Comparison of ENCODE assay signal across 27 mouse cellular contexts in genomic region chr1:38012509-38012908, GRCm38 (mm10). TPM values are rescaled to one million over a fixed set of nuclear protein-coding genes. Genes with fewer than 3 reads are reported as not detected.
DNase-seq lines count a peak whose midpoint lies in the region; ATAC-seq and TF ChIP-seq lines count a peak whose summit lies in the region.
"Had no signal": no experiment of that assay in that cellular context is flagged by ENCODE, and none has a peak within 500 bp of the region (broad histone marks: within the 10 kb centered on the region; RNA-seq: fewer than 3 reads in every experiment).

No protein-coding gene starts in this region.

- H3K9ac ChIP-seq in liver, embryonic 14.5 days (replicated peaks): peak overlapping the region; percentile 60
- H3K9ac ChIP-seq: forebrain, embryonic 15.5 days; heart, embryonic 15.5 days; hindbrain, embryonic 15.5 days; intestine, embryonic 15.5 days; limb, embryonic 13.5 days; lung, embryonic 15.5 days; midbrain, embryonic 12.5 days; neural tube, embryonic 13.5 days had no signal

- peak; percentile 58 for DNase-seq in 3T3-L1 (ENCODE audit: low read depth, low spot score)
- DNase-seq in 416B (ENCODE audit: low read depth): peak; percentile 54
- peak; percentile 58 for DNase-seq in c-Kit-negative CD71-positive TER-119-positive erythroid progenitor cells, embryonic 14.5 days (ENCODE audit: low read depth, low spot score)
- peak in 2 of 3 experiments; percentile 53 to 56 for DNase-seq in liver, embryonic 14.5 days (ENCODE audit: low read depth in 3 of 3, low spot score in 3 of 3)
- no peak for DNase-seq in layer of hippocampus, postnatal 10 days (ENCODE audit: low spot score in 2 of 2)
- no peak for DNase-seq in thymus, postnatal 25 days
- DNase-seq in spleen, postnatal 36 days (ENCODE audit: low spot score in 2 of 2): no peak
- DNase-seq: adrenal gland, adult 2 months; cerebellum, adult 11-12 months; cerebellum, postnatal 36 days; gastrocnemius, postnatal 36 days; heart, postnatal 4 days; kidney, adult 9 months; kidney, postnatal 4 days; thymus, postnatal 4 days had no signal

- no peaks in the 10 kb centered on the region for H3K27me3 ChIP-seq in liver, embryonic 14.5 days (ENCODE audit: control insufficient read depth, insufficient read depth, low read length)
- H3K27me3 ChIP-seq: forebrain, embryonic 15.5 days; heart, embryonic 15.5 days; hindbrain, embryonic 15.5 days; intestine, embryonic 15.5 days; limb, embryonic 13.5 days; lung, embryonic 15.5 days; midbrain, embryonic 12.5 days; neural tube, embryonic 13.5 days had no signal

- no peak for TF ChIP-seq CTCF in liver, embryonic 14.5 days (IDR thresholded peaks at IDR 0.05; ENCODE audit: low read depth)

- peak overlapping the region; percentile 20 to 36 for H3K4me3 ChIP-seq in liver, embryonic 14.5 days (ENCODE audit: insufficient read depth in 1 of 2, low read depth in 2 of 2, low read length in 2 of 2)
- H3K4me3 ChIP-seq: forebrain, embryonic 15.5 days; heart, embryonic 15.5 days; hindbrain, embryonic 15.5 days; intestine, embryonic 15.5 days; limb, embryonic 13.5 days; lung, embryonic 15.5 days; midbrain, embryonic 12.5 days; neural tube, embryonic 13.5 days had no signal

- peak; percentile 61 for TF ChIP-seq EP300 in liver, embryonic 14.5 days (IDR thresholded peaks at IDR 0.05; ENCODE audit: low read depth)

- H3K36me3 ChIP-seq in liver, embryonic 14.5 days (replicated peaks; ENCODE audit: control insufficient read depth, insufficient read depth, low read depth): no peaks in the 10 kb centered on the region
- H3K36me3 ChIP-seq: forebrain, embryonic 15.5 days; heart, embryonic 15.5 days; hindbrain, embryonic 15.5 days; intestine, embryonic 15.5 days; lung, embryonic 15.5 days; midbrain, embryonic 12.5 days; neural tube, embryonic 13.5 days had no signal

- peaks cover 59 to 65% of the 10 kb centered on the region in 2 experiments for H3K4me1 ChIP-seq in liver, embryonic 14.5 days (replicated peaks; ENCODE audit: control insufficient read depth in 2 of 2, insufficient read depth in 2 of 2, low read length in 1 of 2)
- H3K4me1 ChIP-seq: forebrain, embryonic 15.5 days; hindbrain, embryonic 15.5 days; intestine, embryonic 15.5 days; lung, embryonic 15.5 days; midbrain, embryonic 12.5 days; neural tube, embryonic 13.5 days had no signal

- peak overlapping the region; percentile 73 for H3K4me2 ChIP-seq in liver, embryonic 14.5 days (ENCODE audit: low read depth)
- H3K4me2 ChIP-seq: forebrain, embryonic 15.5 days; heart, embryonic 15.5 days; hindbrain, embryonic 15.5 days; intestine, embryonic 15.5 days; limb, embryonic 13.5 days; lung, embryonic 15.5 days; midbrain, embryonic 12.5 days; neural tube, embryonic 13.5 days had no signal

- H3K27ac ChIP-seq in liver, embryonic 14.5 days: peak overlapping the region; percentile 93
- H3K27ac ChIP-seq: forebrain, embryonic 15.5 days; heart, embryonic 15.5 days; hindbrain, embryonic 15.5 days; intestine, embryonic 15.5 days; limb, embryonic 13.5 days; lung, embryonic 15.5 days; midbrain, embryonic 12.5 days; neural tube, embryonic 13.5 days had no signal

- ATAC-seq in liver, embryonic 14.5 days (ENCODE audit: insufficient read depth): peak; percentile 31; the same call in 1 of the 2 replicates
- ATAC-seq: CD4-positive, CD25-positive, alpha-beta regulatory T cell, adult 4 months; forebrain, embryonic 15.5 days; intestine, embryonic 15.5 days had no signal

- no peaks in the 10 kb centered on the region for H3K9me3 ChIP-seq in liver, embryonic 14.5 days (ENCODE audit: control insufficient read depth, low read length)
- H3K9me3 ChIP-seq: forebrain, embryonic 15.5 days; heart, embryonic 15.5 days; hindbrain, embryonic 15.5 days; intestine, embryonic 15.5 days; limb, embryonic 13.5 days; lung, embryonic 15.5 days; midbrain, embryonic 12.5 days; neural tube, embryonic 13.5 days had no signal

RNA-seq across cellular contexts. Expression of gene Eif5b, which starts 14.7 kb away (rescaled TPM):
- polyA plus RNA-seq in liver, embryonic 14.5 days (2012; rRNA removed): 16.8 and 23.9 TPM in 2 replicates
- 14.0 and 16.2 TPM in 2 replicates for polyA plus RNA-seq in liver, embryonic 14.5 days (2014; fragmentation: Nextera tagmentation; extraction: Ambion mirVana)
- 10 to 100 TPM; 35.1 to 38.8 TPM for total RNA-seq in layer of hippocampus, postnatal 10 days (2021)

RNA-seq across cellular contexts. Expression of gene Txndc9, which starts 14.8 kb away (rescaled TPM):
- 9.7 and 20.5 TPM in 2 replicates for polyA plus RNA-seq in liver, embryonic 14.5 days (2012; rRNA removed)
- polyA plus RNA-seq in liver, embryonic 14.5 days (2014; fragmentation: Nextera tagmentation; extraction: Ambion mirVana): 59.1 and 65.9 TPM in 2 replicates
- total RNA-seq in layer of hippocampus, postnatal 10 days (2021): 10 to 100 TPM; 66.7 to 68.6 TPM

RNA-seq across cellular contexts. Expression of gene Lyg1, which starts 55.0 kb away (rescaled TPM):
- polyA plus RNA-seq in liver, embryonic 14.5 days (2012; rRNA removed): not detected in 2 replicates
- polyA plus RNA-seq in liver, embryonic 14.5 days (2014; fragmentation: Nextera tagmentation; extraction: Ambion mirVana): not detected in 2 replicates
- not detected for total RNA-seq in layer of hippocampus, postnatal 10 days (2021)
- total RNA-seq: adrenal gland, adult 2 months; gastrocnemius, postnatal 36 days; heart, postnatal 4 days; layer of hippocampus, postnatal 14 days; left cerebral cortex, postnatal 10 days had no signal
- polyA plus RNA-seq: adrenal gland, adult 2 months; CD4-positive, CD25-positive, alpha-beta regulatory T cell, adult 4 months; forebrain, embryonic 15.5 days; heart, embryonic 15.5 days; hindbrain, embryonic 15.5 days; intestine, embryonic 15.5 days; limb, embryonic 13.5 days; lung, embryonic 15.5 days; midbrain, embryonic 12.5 days; neural tube, embryonic 13.5 days; stomach, embryonic 14.5 days had no signal

Comparison
In these comparisons a context has a peak if more than half of its experiments do, and no peak if none do; other contexts are left out.
1. DNase-seq: peak in 3T3-L1 (single experiment), 416B (single experiment), c-Kit-negative CD71-positive TER-119-positive erythroid progenitor cells, embryonic 14.5 days (single experiment) and liver, embryonic 14.5 days (2 of 3); none in layer of hippocampus, postnatal 10 days (0 of 2), thymus, postnatal 25 days (single experiment) and spleen, postnatal 36 days (0 of 2).